Comparison of ENCODE assay signal across 16 mouse cellular contexts in genomic region chr14:21547965-21548364, GRCm38 (mm10).
A peak's percentile ranks its signal among the peaks of the same experiment; 100 is the strongest.
DNase-seq lines count a peak whose midpoint lies in the region; ATAC-seq lines count a peak whose summit lies in the region.
"Had no signal": no experiment of that assay in that cellular context is flagged by ENCODE, and none has a peak within 500 bp of the region (broad histone marks: within the 10 kb centered on the region; RNA-seq: fewer than 3 reads in every experiment).

No protein-coding gene starts in this region.

- H3K4me3 ChIP-seq in heart, embryonic 13.5 days: no peak overlapping the region
- no peak overlapping the region for H3K4me3 ChIP-seq in midbrain, embryonic 14.5 days (replicated peaks; ENCODE audit: low read depth, low read length)
- H3K4me3 ChIP-seq: forebrain, embryonic 13.5 days; liver, embryonic 15.5 days; neural tube, embryonic 15.5 days had no signal

- WGBS in heart, embryonic 13.5 days: 72% methylated on average over 3 of the region's 3 CpGs
- 9% methylated on average over 3 of the region's 3 CpGs for WGBS in midbrain, embryonic 14.5 days

- H3K27me3 ChIP-seq in heart, embryonic 13.5 days (replicated peaks): no peaks in the 10 kb centered on the region
- no peaks in the 10 kb centered on the region for H3K27me3 ChIP-seq in midbrain, embryonic 14.5 days (ENCODE audit: control insufficient read depth, insufficient read depth, low read length)
- H3K27me3 ChIP-seq: forebrain, embryonic 13.5 days; liver, embryonic 15.5 days; neural tube, embryonic 15.5 days had no signal

- peaks cover 76% of the 10 kb centered on the region for H3K4me1 ChIP-seq in heart, embryonic 13.5 days
- H3K4me1 ChIP-seq in midbrain, embryonic 14.5 days (ENCODE audit: control insufficient read depth, insufficient read depth, low read length): peaks cover 52% of the 10 kb centered on the region

- H3K9me3 ChIP-seq in heart, embryonic 13.5 days: no peaks in the 10 kb centered on the region
- no peaks in the 10 kb centered on the region for H3K9me3 ChIP-seq in midbrain, embryonic 14.5 days (ENCODE audit: control insufficient read depth, low read length)
- H3K9me3 ChIP-seq: forebrain, embryonic 13.5 days; liver, embryonic 15.5 days; neural tube, embryonic 15.5 days had no signal

- 0 out of 2 replicates have a peak overlapping the region, but pooled peaks have one; percentile 72 for H3K27ac ChIP-seq in heart, embryonic 13.5 days (replicated peaks)
- no peak overlapping the region for H3K27ac ChIP-seq in midbrain, embryonic 14.5 days (replicated peaks; ENCODE audit: low read depth, low read length)

- no peak overlapping the region for H3K9ac ChIP-seq in heart, embryonic 13.5 days
- H3K9ac ChIP-seq in midbrain, embryonic 14.5 days (replicated peaks; ENCODE audit: low read length): no peak overlapping the region
- H3K9ac ChIP-seq: forebrain, embryonic 13.5 days; liver, embryonic 15.5 days; neural tube, embryonic 15.5 days had no signal

- no peaks in the 10 kb centered on the region for H3K36me3 ChIP-seq in heart, embryonic 13.5 days
- H3K36me3 ChIP-seq in midbrain, embryonic 14.5 days (ENCODE audit: control insufficient read depth, insufficient read depth, low read length): no peaks in the 10 kb centered on the region
- H3K36me3 ChIP-seq: liver, embryonic 15.5 days; neural tube, embryonic 15.5 days had no signal

- no peak overlapping the region for H3K4me2 ChIP-seq in heart, embryonic 13.5 days
- no peak overlapping the region for H3K4me2 ChIP-seq in midbrain, embryonic 14.5 days (ENCODE audit: low read length)
- H3K4me2 ChIP-seq: forebrain, embryonic 13.5 days; neural tube, embryonic 15.5 days had no signal

- DNase-seq in heart, adult 11 months: no peak
- DNase-seq in 3134 (ENCODE audit: extremely low read depth, insufficient read length, low spot score): peak; percentile 55
- peak; percentile 72 for DNase-seq in NIH3T3 (ENCODE audit: low read depth)
- peak; percentile 48 for DNase-seq in midbrain, embryonic 14.5 days
- DNase-seq in kidney, postnatal 4 days: no peak
- DNase-seq in cerebellum, adult 18-20 months: no peak
- DNase-seq: adrenal gland, postnatal 10 days; cerebellum, adult 11-12 months; heart, postnatal 36 days; kidney, adult 11 months; kidney, postnatal 14 days; thymus, postnatal 14 days had no signal

- ATAC-seq in heart, embryonic 13.5 days (ENCODE audit: extremely low read depth, insufficient number of reproducible peaks, low FRiP score, low TSS enrichment): no peak
- no peak for ATAC-seq in midbrain, embryonic 14.5 days (ENCODE audit: low FRiP score, low TSS enrichment)
- ATAC-seq: forebrain, embryonic 13.5 days had no signal

Comparison
In these comparisons a context has a peak if more than half of its experiments do, and no peak if none do; other contexts are left out.
1. DNase-seq: peak in 3134 (single experiment), NIH3T3 (single experiment) and midbrain, embryonic 14.5 days (single experiment); none in heart, adult 11 months (single experiment), kidney, postnatal 4 days (0 of 2) and cerebellum, adult 18-20 months (0 of 2).